Mouse (Mus musculus): ENCODE measurements at regions not wholly inside any gene's neighbourhood (a gene's known extent, or its start where the extent isn't known, plus 50 kb on each side); places are given as distances from the start of the nearest gene placed in this dataset.

- DNase-seq (ENCODE audit: extremely low read depth), result no peak
- no peak for TF ChIP-seq SIN3A (IDR thresholded peaks at IDR 0.05; ENCODE audit: low read length)
- peak in 1 of 2 experiments; percentile 64; a peak in 2 of 4 replicates for TF ChIP-seq CTCF (conservative IDR thresholded peaks at IDR 0.05 in 1 of 2, IDR thresholded peaks at IDR 0.05 in 1 of 2; ENCODE audit: low read depth in 2 of 2, low read length in 2 of 2)
- TF ChIP-seq RAD21 (IDR thresholded peaks at IDR 0.05; ENCODE audit: low read depth, low read length), result peak; percentile 45
- TF ChIP-seq SMC3 (IDR thresholded peaks at IDR 0.05; ENCODE audit: low read depth, low read length), result peak; percentile 55
- TF ChIP-seq USF2 (conservative IDR thresholded peaks at IDR 0.05; ENCODE audit: low read depth, low read length), result no peak
- H3K4me2 ChIP-seq (ENCODE audit: insufficient read depth, low read depth, poor library complexity, severe bottlenecking), result no peak overlapping the region
- H3K27me3 ChIP-seq (replicated peaks), result no peaks in the 10 kb centered on the region
- H3K9ac ChIP-seq (ENCODE audit: insufficient read depth, low read depth), result no peak overlapping the region
- no peaks in the 10 kb centered on the region for H3K9me3 ChIP-seq (replicated peaks; ENCODE audit: low read length)
- in situ Hi-C loops (cut with MboI; ENCODE audit: low pct_ligation_motif_present, low pct_unique_long_range_greater_than_20kb, low sequenced_read_pairs), result no loop called here
- H3K4me1 ChIP-seq (ENCODE audit: control insufficient read depth in 1 of 2, insufficient read depth in 2 of 2), result no peaks in the 10 kb centered on the region; a peak in 2 of 4 replicates
- dilution Hi-C loops (cut with MboI; ENCODE audit: extremely low pct_ligation_motif_present, extremely low pct_unique_long_range_greater_than_20kb, low sequenced_read_pairs), result no loop called here
- no peak overlapping the region for H3K27ac ChIP-seq (ENCODE audit: insufficient read depth, low read depth)
- no peaks in the 10 kb centered on the region for H3K79me2 ChIP-seq (replicated peaks; ENCODE audit: control insufficient read depth, extremely low read depth, insufficient read depth, poor library complexity, severe bottlenecking)
- no peaks in the 10 kb centered on the region for H3K36me3 ChIP-seq (replicated peaks in 1 of 2; ENCODE audit: control insufficient read depth in 1 of 2, insufficient read depth in 1 of 2, low read length in 1 of 2)
- no peak overlapping the region for H3K4me3 ChIP-seq (replicated peaks in 1 of 3; ENCODE audit: low read depth in 2 of 3, low read length in 2 of 3, poor library complexity in 1 of 3)
These were observed 236.4 kb upstream of the Alcam start for GRCm38 (mm10) chr16:52690272-52690671.

- no peak overlapping the region for H3K4me2 ChIP-seq (ENCODE audit: insufficient read depth, low read depth, poor library complexity, severe bottlenecking)
- no peaks in the 10 kb centered on the region for H3K79me2 ChIP-seq (replicated peaks; ENCODE audit: control insufficient read depth, extremely low read depth, insufficient read depth, poor library complexity, severe bottlenecking)
- no peak overlapping the region for H3K4me3 ChIP-seq (replicated peaks in 1 of 3; ENCODE audit: low read depth in 2 of 3, low read length in 2 of 3, poor library complexity in 1 of 3)
- no peak overlapping the region for H3K27ac ChIP-seq (ENCODE audit: insufficient read depth, low read depth)
- H3K9ac ChIP-seq (ENCODE audit: insufficient read depth, low read depth), result no peak overlapping the region
- dilution Hi-C loops (cut with MboI; ENCODE audit: extremely low pct_ligation_motif_present, extremely low pct_unique_long_range_greater_than_20kb, low sequenced_read_pairs), result no loop called here
- TF ChIP-seq MXI1 (IDR thresholded peaks at IDR 0.05; ENCODE audit: low read depth, low read length) (no peak), JUN (IDR thresholded peaks at IDR 0.05; ENCODE audit: insufficient read depth, low read depth, low read length) (no peak), RAD21 (IDR thresholded peaks at IDR 0.05; ENCODE audit: low read depth, low read length) (no peak), CHD1 (IDR thresholded peaks at IDR 0.05; ENCODE audit: low read depth, low read length) (no peak), ZMIZ1 (IDR thresholded peaks at IDR 0.05; ENCODE audit: low read depth, low read length) (no peak), SIN3A (IDR thresholded peaks at IDR 0.05; ENCODE audit: low read length) (no peak), NELFE (IDR thresholded peaks at IDR 0.05; ENCODE audit: low read depth, low read length) (no peak), USF2 (conservative IDR thresholded peaks at IDR 0.05; ENCODE audit: low read depth, low read length) (no peak), JUND (conservative IDR thresholded peaks at IDR 0.05; ENCODE audit: low read depth, low read length) (no peak), ETS1 (conservative IDR thresholded peaks at IDR 0.05; ENCODE audit: low read depth, low read length) (no peak), USF1 (IDR thresholded peaks at IDR 0.05; ENCODE audit: low read depth, low read length) (no peak), UBTF (IDR thresholded peaks at IDR 0.05; ENCODE audit: low read depth, low read length) (no peak), MAFK (IDR thresholded peaks at IDR 0.05; ENCODE audit: insufficient replicate concordance, low read length) (no peak), CHD2 (IDR thresholded peaks at IDR 0.05; ENCODE audit: low read length) (no peak), MAZ (IDR thresholded peaks at IDR 0.05; ENCODE audit: low read depth, low read length) (no peak)
- H3K36me3 ChIP-seq (replicated peaks in 1 of 2; ENCODE audit: control insufficient read depth in 1 of 2, insufficient read depth in 1 of 2, low read length in 1 of 2), result no peaks in the 10 kb centered on the region
- DNase-seq (ENCODE audit: extremely low read depth), result no peak
- H3K9me3 ChIP-seq (replicated peaks; ENCODE audit: low read length), result no peaks in the 10 kb centered on the region
- in situ Hi-C loops (cut with MboI; ENCODE audit: low pct_ligation_motif_present, low pct_unique_long_range_greater_than_20kb, low sequenced_read_pairs), result no loop called here
- H3K27me3 ChIP-seq (replicated peaks), result no peaks in the 10 kb centered on the region
- no peaks in the 10 kb centered on the region for H3K4me1 ChIP-seq (ENCODE audit: control insufficient read depth in 1 of 2, insufficient read depth in 2 of 2)
These were observed 201.0 kb upstream of the Alcam start for GRCm38 (mm10) chr16:52654825-52655224.
